Mouse (Mus musculus) heart, adult 2 months (tissue): ENCODE data around the gene Sh3gl2. TPM values are rescaled to one million over a fixed set of nuclear protein-coding genes. Genes with fewer than 3 reads are reported as not detected.
A peak's percentile ranks its signal among the peaks of the same experiment; 100 is the strongest.

ENCODE experiments used
- DNase-seq, 2 experiments: peaks; one replicate each; pipeline ENCODE4 v3.0.0; 2021
- H3K27ac ChIP-seq: fragments of 200-600 bp; 2 replicates; pipeline ENCODE4 v1.8.1; 2022
- H3K27me3 ChIP-seq: fragments of 200-500 bp; 2 replicates; pipeline ENCODE4 v1.6.1; 2012; ENCODE audit warnings: mild to moderate bottlenecking, low read length, inconsistent platforms, mixed read lengths; ENCODE audit not compliant: control insufficient read depth, insufficient read depth
- H3K36me3 ChIP-seq: fragments of 200-500 bp; 2 replicates; pipeline ENCODE4 v1.6.1; 2012; ENCODE audit warnings: low read length, inconsistent platforms; ENCODE audit not compliant: control insufficient read depth, insufficient read depth
- H3K4me1 ChIP-seq: fragments of 200-500 bp; 2 replicates; pipeline ENCODE4 v1.6.1; 2011; ENCODE audit warnings: low read length; ENCODE audit not compliant: control insufficient read depth, insufficient read depth
- H3K4me3 ChIP-seq: fragments of 200-600 bp; 2 replicates; pipeline ENCODE4 v1.8.1; 2022
- H3K79me2 ChIP-seq: fragments of 200-500 bp; replicated peaks from 2 replicates; pipeline ENCODE4 v1.6.1; 2012; ENCODE audit warnings: mild to moderate bottlenecking, inconsistent platforms, low read length, moderate library complexity, mixed read lengths; ENCODE audit not compliant: control insufficient read depth, insufficient read depth
- H3K9ac ChIP-seq: fragments of 200-500 bp; 2 replicates; pipeline ENCODE4 v1.6.1; 2012; ENCODE audit warnings: low read depth, mild to moderate bottlenecking, control low read depth, inconsistent platforms, low read length, mixed read lengths
- CTCF ChIP-seq: fragments of 200-600 bp; IDR thresholded peaks from 2 replicates; pipeline ENCODE4 v1.8.1; 2022; ENCODE audit warnings: antibody characterized with exemption, mild to moderate bottlenecking, moderate library complexity
- EP300 ChIP-seq: fragments of 200-500 bp; IDR thresholded peaks from 2 replicates; pipeline ENCODE4 v1.6.1; 2011; ENCODE audit warnings: low read depth, low read length, control low read depth; ENCODE audit not compliant: insufficient read depth
- POLR2A ChIP-seq: fragments of 200-500 bp; IDR thresholded peaks from 2 replicates; pipeline ENCODE4 v1.6.1; 2011; ENCODE audit warnings: mild to moderate bottlenecking, low read depth, low read length, control low read depth; ENCODE audit not compliant: insufficient read depth
- WGBS: fragments of 180-500 bp; shearing (Covaris S2); methylation state at CpG from one replicate; pipeline ENCODE4 v1.1.7; 2018; 5-methylcytosine and 5-hydroxymethylcytosine counted together
- intact Hi-C: fragments of 180-260 bp; cut with DNase I; formaldehyde crosslinking; loops from one replicate; pipeline ENCODE4 v1.15.1; 2025
- polyA plus RNA-seq: library from polyadenylated mRNA; depleted of rRNA; stranded (reverse); fragments of >200 nt; gene quantifications from 2 replicates; pipeline ENCODE4 v1.2.3, GENCODE M21; 2012
- total RNA-seq, 2 experiments: library from RNA; stranded (reverse); gene quantifications; 2 replicates each; pipeline ENCODE4 v1.2.3; 2021

Gene Sh3gl2
- total and polyA plus RNA-seq, 3 experiments: 0.62 to 6.7 (median 5.4) TPM

- Histone ChIP-seq H3K9ac (no peak overlapping the region), H3K27ac (no peak overlapping the region), H3K36me3 (no peaks in the 10 kb centered on the region), H3K4me1 (no peaks in the 10 kb centered on the region), H3K27me3 (no peaks in the 10 kb centered on the region), H3K4me3 (no peak overlapping the region), H3K79me2 (no peaks in the 10 kb centered on the region)
- TF ChIP-seq EP300 (no peak), CTCF (peak; percentile 65)
- no peak for DNase-seq
- WGBS: 34% methylated on average over 1 of the region's 1 CpGs
- intact Hi-C loops: loop anchor here (2.0 to 5.0 kb wide), 2 partner anchors 184 to 229 kb away; partner anchors contain the start of gene Sh3gl2
Observed at GRCm38 (mm10) chr4:85391795-85392194, 186.9 kb downstream of the Sh3gl2 start.

DNA sequence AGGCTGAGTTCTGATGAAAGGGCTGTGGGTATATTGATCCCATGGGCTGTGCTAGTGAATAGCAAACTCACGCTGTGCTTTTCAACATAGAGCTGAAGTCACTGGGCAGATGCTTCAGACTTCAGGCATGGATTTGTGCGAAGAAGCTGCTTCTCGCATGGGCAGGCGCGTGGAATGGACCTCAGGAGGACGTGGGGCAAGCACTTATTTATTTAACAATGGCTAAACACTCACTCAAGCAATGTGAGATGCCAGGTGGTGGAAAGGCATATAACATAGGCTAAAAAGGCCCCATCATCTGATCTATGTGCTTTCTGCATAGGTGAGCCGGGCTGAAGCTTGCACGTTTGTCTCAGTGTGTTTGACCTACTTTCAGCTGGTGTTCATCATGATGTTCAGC is 193.8 kb downstream of the Sh3gl2 start:
- Histone ChIP-seq H3K27ac (no peak overlapping the region), H3K79me2 (no peaks in the 10 kb centered on the region), H3K9ac (no peak overlapping the region), H3K4me1 (no peaks in the 10 kb centered on the region), H3K27me3 (no peaks in the 10 kb centered on the region), H3K4me3 (no peak overlapping the region), H3K36me3 (no peaks in the 10 kb centered on the region)
- DNase-seq: no peak
- WGBS: 84% methylated on average over 8 of the region's 8 CpGs
- intact Hi-C loops: no loop called here
- no peak for TF ChIP-seq CTCF
- TF ChIP-seq EP300: no peak
- TF ChIP-seq POLR2A: no peak

DNA sequence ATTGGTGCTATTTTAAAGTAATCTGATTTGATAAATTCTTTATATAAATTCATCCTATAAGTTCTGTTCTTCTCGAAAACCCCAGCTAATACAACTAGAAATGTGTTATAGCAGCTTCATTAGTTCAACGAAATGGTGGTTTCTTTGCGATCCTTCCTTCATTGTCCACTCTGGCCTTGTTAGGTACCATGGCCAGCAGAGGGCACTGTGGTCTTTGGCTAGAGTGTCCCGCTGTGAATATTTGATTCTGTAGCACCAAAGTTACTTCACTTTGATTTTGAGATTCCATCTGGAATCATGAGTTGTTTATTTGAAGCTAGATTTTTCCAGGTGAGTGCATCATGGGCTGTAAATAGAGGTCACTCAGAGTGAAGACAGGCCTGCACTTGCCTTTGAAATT is 197.9 kb downstream of the Sh3gl2 start:
- TF ChIP-seq CTCF: peak; percentile 87
- no peak for TF ChIP-seq POLR2A
- no peaks in the 10 kb centered on the region for H3K36me3 ChIP-seq
- H3K27me3 ChIP-seq: no peaks in the 10 kb centered on the region
- no peaks in the 10 kb centered on the region for H3K4me1 ChIP-seq
- DNase-seq: peak; percentile 29 to 63
- H3K9ac ChIP-seq: no peak overlapping the region
- intact Hi-C loops: loop anchor here (1.0 kb wide), 1 partner anchor 398 kb away; no protein-coding TSS in a partner anchor
- no peak overlapping the region for H3K4me3 ChIP-seq
- no peak overlapping the region for H3K27ac ChIP-seq
- no peaks in the 10 kb centered on the region for H3K79me2 ChIP-seq
- WGBS: 25% methylated on average over 4 of the region's 4 CpGs

- H3K79me2 ChIP-seq: no peaks in the 10 kb centered on the region
- intact Hi-C loops: no loop called here
- no peak overlapping the region for H3K9ac ChIP-seq
- TF ChIP-seq EP300 (no peak), CTCF (peak; percentile 88)
- DNase-seq: peak; percentile 17 to 52
- WGBS: 35% methylated on average over 10 of the region's 10 CpGs
- no peaks in the 10 kb centered on the region for H3K4me1 ChIP-seq
- H3K27me3 ChIP-seq: no peaks in the 10 kb centered on the region
- no peak overlapping the region for H3K4me3 ChIP-seq
- no peaks in the 10 kb centered on the region for H3K36me3 ChIP-seq
- H3K27ac ChIP-seq: no peak overlapping the region
Observed at GRCm38 (mm10) chr4:85404424-85405194, 199.7 kb downstream of the Sh3gl2 start.

DNA sequence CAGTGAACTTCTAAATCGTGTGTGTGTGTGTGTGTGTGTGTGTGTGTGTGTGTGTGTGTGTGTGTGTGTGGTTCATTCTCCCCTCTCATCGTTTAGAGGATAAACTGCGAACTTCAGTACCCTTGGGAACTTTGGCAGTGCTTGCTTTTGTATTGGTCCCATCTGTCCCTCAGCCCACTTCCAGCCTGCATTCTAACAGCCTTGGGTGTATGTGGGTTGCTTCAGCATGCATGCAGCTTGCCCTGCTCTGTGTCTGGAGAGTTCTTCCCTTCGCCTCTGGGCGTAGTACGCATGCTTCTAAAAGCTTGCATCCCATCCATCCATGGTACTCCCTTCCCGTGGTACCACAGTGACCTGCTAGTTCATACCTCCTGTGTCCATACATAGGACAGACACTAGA is 200.3 kb downstream of the Sh3gl2 start:
- no peak overlapping the region for H3K9ac ChIP-seq
- intact Hi-C loops: no loop called here
- 70% methylated on average over 7 of the region's 7 CpGs for WGBS
- H3K4me3 ChIP-seq: no peak overlapping the region
- H3K36me3 ChIP-seq: no peaks in the 10 kb centered on the region
- H3K79me2 ChIP-seq: no peaks in the 10 kb centered on the region
- no peaks in the 10 kb centered on the region for H3K4me1 ChIP-seq
- no peak overlapping the region for H3K27ac ChIP-seq
- no peaks in the 10 kb centered on the region for H3K27me3 ChIP-seq
- DNase-seq: no peak
- TF ChIP-seq CTCF: no peak
- no peak for TF ChIP-seq EP300
- no peak for TF ChIP-seq POLR2A

DNA sequence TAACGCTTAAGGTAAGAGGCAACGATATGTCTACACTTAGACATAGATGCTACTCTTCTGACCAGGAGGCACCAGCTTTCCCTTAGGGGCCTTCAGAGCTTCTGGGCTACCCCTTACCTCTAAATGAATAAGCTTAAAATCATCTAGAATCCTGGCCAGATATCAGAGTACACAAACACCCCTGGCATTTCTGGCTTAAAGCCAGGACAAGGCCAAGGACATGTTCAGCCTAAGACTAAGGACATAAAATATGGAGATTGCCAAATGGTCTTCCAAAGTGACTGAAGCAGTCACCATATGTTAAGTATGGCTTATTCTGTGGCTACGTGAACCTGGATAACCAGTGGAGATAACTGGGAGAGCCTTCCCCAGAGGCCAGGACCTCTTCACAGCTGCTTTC is 211.5 kb downstream of the Sh3gl2 start:
- Histone ChIP-seq H3K4me1 (no peaks in the 10 kb centered on the region), H3K9ac (no peak overlapping the region), H3K36me3 (no peaks in the 10 kb centered on the region), H3K79me2 (no peaks in the 10 kb centered on the region), H3K27me3 (no peaks in the 10 kb centered on the region), H3K4me3 (no peak overlapping the region), H3K27ac (no peak overlapping the region)
- 77% methylated on average over 3 of the region's 3 CpGs for WGBS
- TF ChIP-seq CTCF (no peak), POLR2A (no peak), EP300 (no peak)
- DNase-seq: no peak
- intact Hi-C loops: no loop called here
